Mouse (Mus musculus) liver, embryonic 16.5 days (tissue): ENCODE measurements at regions not wholly inside any gene's neighbourhood (a gene's known extent, or its start where the extent isn't known, plus 50 kb on each side); places are given as distances from the start of the nearest gene placed in this dataset.

ENCODE experiments used
- ATAC-seq: fragments of 200-750 bp; cut with Nextera tagmentation; 2 replicates; pipeline ENCODE4 v1.8.0; 2017; ENCODE audit warnings: low read depth, mild to moderate bottlenecking, moderate number of reproducible peaks, moderate library complexity
- H3K27ac ChIP-seq: fragments of 300-500 bp; sonication (generic); 2 replicates; pipeline ENCODE4 v1.5.1; 2014; ENCODE audit warnings: mild to moderate bottlenecking, low read length
- H3K27me3 ChIP-seq: fragments of 300-500 bp; sonication (generic); 2 replicates; pipeline ENCODE4 v1.6.1; 2014; ENCODE audit warnings: low read depth, low read length, mixed read lengths; ENCODE audit not compliant: control insufficient read depth, insufficient read depth
- H3K36me3 ChIP-seq: fragments of 300-500 bp; sonication (generic); 2 replicates; pipeline ENCODE4 v1.6.1; 2014; ENCODE audit warnings: mild to moderate bottlenecking; ENCODE audit not compliant: control insufficient read depth, insufficient read depth
- H3K4me1 ChIP-seq: fragments of 300-500 bp; sonication (generic); 2 replicates; pipeline ENCODE4 v1.6.1; 2014; ENCODE audit warnings: low read depth, low read length, mixed read lengths; ENCODE audit not compliant: control insufficient read depth
- H3K4me2 ChIP-seq: fragments of 300-500 bp; sonication (generic); 2 replicates; pipeline ENCODE4 v1.6.1; 2014; ENCODE audit warnings: low read depth, low read length, mixed read lengths
- H3K4me3 ChIP-seq: fragments of 300-500 bp; sonication (generic); 2 replicates; pipeline ENCODE4 v1.5.1; 2014; ENCODE audit warnings: low read depth, mild to moderate bottlenecking, low read length
- H3K9ac ChIP-seq: fragments of 300-500 bp; sonication (generic); 2 replicates; pipeline ENCODE4 v1.6.1; 2014; ENCODE audit warnings: low read depth, low read length
- H3K9me3 ChIP-seq: fragments of 300-500 bp; sonication (generic); replicated peaks from 2 replicates; pipeline ENCODE4 v1.6.1; 2016; ENCODE audit warnings: low read length; ENCODE audit not compliant: control insufficient read depth
- WGBS: fragments of 180-500 bp; shearing (Covaris S2); extraction: QIAGEN DNeasy Blood & Tissue Kit; methylation state at CpG from one replicate; pipeline ENCODE4 v1.1.7; 2014; ENCODE audit not compliant: insufficient replicate concordance; 5-methylcytosine and 5-hydroxymethylcytosine counted together

DNA sequence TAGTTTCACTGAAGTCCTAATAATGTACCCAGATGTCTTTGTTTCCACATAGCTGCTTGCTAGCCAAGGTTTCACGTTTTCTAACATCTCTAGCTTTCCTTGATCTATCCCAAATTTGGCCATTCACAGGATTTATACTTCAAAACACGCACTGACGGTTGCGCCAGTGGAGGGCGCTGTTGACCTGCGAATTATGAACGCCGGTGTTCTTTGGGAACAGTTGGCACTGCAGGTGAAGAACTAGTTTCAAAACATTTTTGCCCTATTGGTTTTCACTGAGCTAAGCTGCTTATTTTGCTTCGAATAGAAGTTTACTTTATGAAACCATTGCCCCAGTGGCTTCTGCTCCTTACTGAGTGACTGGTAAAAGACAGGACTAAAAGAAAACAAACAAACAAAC is 76.7 kb upstream of the Slitrk3 start:
- WGBS: 3% methylated on average over 9 of the region's 9 CpGs
- Histone ChIP-seq H3K36me3 (no peaks in the 10 kb centered on the region), H3K9ac (no peak overlapping the region), H3K9me3 (no peaks in the 10 kb centered on the region), H3K4me1 (no peaks in the 10 kb centered on the region), H3K27ac (no peak overlapping the region), H3K4me2 (no peak overlapping the region), H3K27me3 (no peaks in the 10 kb centered on the region), H3K4me3 (no peak overlapping the region)
- ATAC-seq: no peak

DNA sequence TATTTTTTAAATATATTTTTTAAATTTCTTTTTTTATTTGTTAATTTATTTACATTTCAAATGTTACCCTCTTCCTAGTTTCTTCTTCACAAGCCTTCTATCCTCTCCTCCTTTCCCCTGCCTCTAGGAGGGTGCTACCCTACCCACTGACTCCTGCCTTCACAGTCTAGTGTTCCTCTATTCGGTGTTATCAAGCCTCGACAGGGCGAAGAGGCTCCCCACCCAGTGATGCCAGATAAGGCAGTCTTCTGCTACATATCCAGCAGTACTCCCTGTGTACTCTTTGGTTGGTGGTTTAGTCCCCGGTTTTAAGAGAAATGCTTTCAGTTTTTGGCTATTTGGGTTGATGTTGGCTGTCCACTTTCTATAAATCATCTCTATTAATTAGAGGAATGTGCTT is 67.5 kb upstream of the Slitrk3 start:
- H3K27ac ChIP-seq: no peak overlapping the region
- no peaks in the 10 kb centered on the region for H3K4me1 ChIP-seq
- no peak overlapping the region for H3K4me2 ChIP-seq
- no peaks in the 10 kb centered on the region for H3K9me3 ChIP-seq
- H3K9ac ChIP-seq: no peak overlapping the region
- peak; percentile 89 for ATAC-seq
- H3K36me3 ChIP-seq: no peaks in the 10 kb centered on the region
- H3K27me3 ChIP-seq: no peaks in the 10 kb centered on the region
- WGBS: 29% methylated on average over 4 of the region's 4 CpGs
- H3K4me3 ChIP-seq: no peak overlapping the region

DNA sequence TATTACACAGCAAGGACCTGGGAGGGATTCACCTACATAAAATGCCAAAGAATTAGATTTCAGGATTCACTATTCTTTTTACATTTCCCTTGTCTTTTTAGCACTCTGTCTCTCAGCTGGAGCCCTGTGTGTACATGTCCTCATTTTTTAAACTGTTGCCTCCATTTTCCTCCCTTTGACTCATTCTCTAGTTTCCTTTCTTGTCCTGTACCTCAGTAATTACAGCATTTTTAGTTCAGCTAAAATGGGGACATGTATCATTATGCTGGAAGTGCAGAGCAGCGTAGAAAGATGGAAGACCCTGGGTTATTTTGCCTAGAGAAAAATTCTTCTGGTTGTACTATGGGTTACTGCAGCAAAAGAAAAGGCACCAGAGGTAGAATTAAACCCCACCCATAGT is 51.5 kb upstream of the Slitrk3 start:
- no peaks in the 10 kb centered on the region for H3K36me3 ChIP-seq
- no peaks in the 10 kb centered on the region for H3K4me1 ChIP-seq
- 44% methylated on average over 1 of the region's 1 CpGs for WGBS
- H3K27ac ChIP-seq: no peak overlapping the region
- H3K9me3 ChIP-seq: no peaks in the 10 kb centered on the region
- ATAC-seq: no peak
- no peaks in the 10 kb centered on the region for H3K27me3 ChIP-seq
- no peak overlapping the region for H3K9ac ChIP-seq
- H3K4me3 ChIP-seq: no peak overlapping the region
- no peak overlapping the region for H3K4me2 ChIP-seq
